Mouse (Mus musculus): ENCODE measurements around the gene Ifitm5. TPM values are rescaled to one million over a fixed set of nuclear protein-coding genes. Genes with fewer than 3 reads are reported as not detected.

Ifitm5 gene
- polyA plus RNA-seq, 1 experiment from 2014 or later: 0.82 TPM

DNA sequence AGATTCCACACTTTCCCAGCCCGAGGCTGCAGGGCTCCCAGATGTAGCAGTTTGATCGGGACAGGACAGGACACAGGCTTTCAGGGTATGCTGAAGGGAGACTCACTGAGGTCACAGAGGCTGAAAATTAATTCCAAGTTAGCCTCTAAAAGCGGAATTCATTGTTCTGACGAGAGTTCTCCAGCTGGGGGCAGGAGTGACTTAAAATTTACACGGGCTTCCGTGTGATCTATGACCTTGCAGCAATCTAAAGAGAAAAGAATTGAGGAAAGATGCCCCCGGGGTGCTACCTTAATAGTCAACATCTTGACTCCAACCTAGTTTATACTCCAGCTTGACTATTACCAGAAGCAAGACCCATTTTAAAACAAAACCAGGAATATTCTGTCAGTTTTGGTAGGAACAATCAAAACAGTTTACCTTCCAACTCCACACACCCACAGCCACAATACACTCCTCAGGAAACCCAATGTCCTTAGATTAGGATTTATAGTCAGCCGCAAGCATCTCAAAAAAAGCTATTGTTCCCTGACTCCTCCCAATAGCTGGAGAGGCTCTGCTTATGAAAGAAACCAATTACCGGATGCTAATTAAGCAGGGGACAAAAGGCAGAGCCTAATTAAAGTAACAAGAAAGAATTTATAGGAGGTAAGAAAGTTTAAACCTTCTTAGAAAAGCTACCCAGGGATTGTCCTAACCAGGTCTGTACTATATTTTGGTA, 9.2 kb upstream of the Ifitm5 start:
- no peaks in the 10 kb centered on the region for H3K27me3 ChIP-seq
- WGBS: 4% methylated on average over 9 of the region's 9 CpGs

GRCm38 (mm10) chr7:140956556-140956869, 6.4 kb upstream of the Ifitm5 start:
- ATAC-seq (ENCODE audit: low FRiP score, low read depth): no peak
- no peak overlapping the region for H3K4me3 ChIP-seq
- WGBS: 61% methylated on average over 6 of the region's 6 CpGs
- no peaks in the 10 kb centered on the region for H3K36me3 ChIP-seq
- H3K9me3 ChIP-seq: no peaks in the 10 kb centered on the region
- H3K27me3 ChIP-seq: no peaks in the 10 kb centered on the region
- H3K9ac ChIP-seq: no peak overlapping the region
- H3K27ac ChIP-seq (replicated peaks): no peak overlapping the region
- no peak overlapping the region for H3K4me2 ChIP-seq
- H3K4me1 ChIP-seq (replicated peaks): 0 out of 2 replicates have a peak, but pooled peaks cover 12% of the 10 kb centered on the region

More for the DNA sequence above, 9.2 kb upstream of the Ifitm5 start:
- no peak overlapping the region for H3K27ac ChIP-seq (replicated peaks)
- H3K4me2 ChIP-seq: no peak overlapping the region
- no peak overlapping the region for H3K4me3 ChIP-seq
- H3K36me3 ChIP-seq: no peaks in the 10 kb centered on the region
- no peak for ATAC-seq (ENCODE audit: low FRiP score, low read depth)
- no peak overlapping the region for H3K9ac ChIP-seq
- H3K9me3 ChIP-seq: no peaks in the 10 kb centered on the region
- 0 out of 2 replicates have a peak, but pooled peaks cover 9% of the 10 kb centered on the region for H3K4me1 ChIP-seq (replicated peaks)

DNA sequence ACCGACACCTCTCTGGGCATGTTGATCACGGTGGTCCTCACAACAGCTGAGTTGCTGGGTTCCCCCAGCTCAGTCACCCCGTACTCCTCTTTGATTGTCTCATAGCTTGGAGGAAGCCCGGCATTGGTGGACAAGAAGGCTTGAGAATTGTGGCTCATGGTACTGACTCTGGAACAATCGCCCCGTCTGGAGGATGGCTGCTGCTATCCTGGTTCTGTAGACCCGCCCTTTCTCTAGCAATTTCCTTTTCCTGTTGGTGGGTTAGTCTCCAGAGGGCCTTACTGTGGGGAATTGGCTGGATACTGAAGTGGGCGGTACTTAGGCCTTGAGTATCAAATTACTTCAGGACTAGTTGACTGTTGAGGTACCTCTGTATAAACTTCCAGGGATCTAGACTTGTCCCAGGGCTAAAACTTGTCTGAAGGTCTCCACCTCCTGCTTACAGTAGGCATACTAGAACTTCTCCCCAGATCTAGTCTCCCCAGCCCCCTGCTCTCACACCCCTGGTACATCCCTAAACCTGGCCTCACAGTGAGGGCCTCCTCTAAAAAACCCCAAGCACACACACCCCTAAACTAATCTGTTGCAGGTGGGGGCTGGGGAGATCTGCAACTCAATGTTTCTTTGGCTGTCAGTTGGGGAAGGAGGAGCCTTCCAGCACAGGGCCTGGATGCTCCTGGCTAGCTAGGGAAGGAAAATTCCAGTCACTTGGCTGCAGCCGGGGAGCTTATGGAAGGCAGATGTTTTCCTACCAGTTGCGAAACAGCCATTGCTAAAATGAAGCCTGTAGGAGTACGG, 5.9 kb upstream of the Ifitm5 start, which contains the start of the genes Gm45717 and Ifitm2:
Gene Gm45717 (minus strand): TSS at position 180 of the 798 bp plus-strand sequence.
Gene Ifitm2 (minus strand): TSS at position 230 of the 798 bp plus-strand sequence.
- Histone ChIP-seq H3K27me3 (no peaks in the 10 kb centered on the region), H3K4me1 (replicated peaks) (peaks cover 15% of the 10 kb centered on the region; the same call in 1 of the 2 replicates), H3K9ac (peak within 1 kb of the TSS; percentile 34), H3K9me3 (no peaks in the 10 kb centered on the region), H3K4me3 (peak within 1 kb of the TSS; percentile 29), H3K27ac (replicated peaks) (0 out of 2 replicates have a peak within 1 kb of the TSS, but pooled peaks have one; percentile 15), H3K36me3 (no peaks in the 10 kb centered on the region), H3K4me2 (peak within 1 kb of the TSS; percentile 62)
- 0 out of 2 replicates have a peak, but pooled peaks have one; percentile 57 for ATAC-seq (ENCODE audit: low FRiP score, low read depth)
- 25% methylated on average over 11 of the region's 11 CpGs for WGBS

DNA sequence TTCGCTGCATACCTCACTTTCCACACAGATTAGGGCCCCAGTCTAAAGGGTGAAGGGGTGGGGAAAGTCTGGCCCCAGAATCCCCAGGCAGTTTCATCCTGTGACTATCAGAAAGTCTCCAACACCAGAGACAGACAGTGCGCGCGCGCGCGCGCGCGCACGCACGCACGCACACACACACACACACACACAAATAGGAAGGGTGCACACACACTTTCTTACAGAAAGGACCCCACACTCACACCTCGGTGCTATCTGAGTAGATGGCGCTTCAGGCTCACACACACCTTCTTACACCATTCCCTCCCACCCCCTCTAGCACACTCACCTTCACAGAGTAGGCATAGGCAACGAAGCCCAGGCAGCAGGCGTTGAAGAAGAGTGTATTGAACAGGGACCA, 5.3 kb upstream of the Ifitm5 start:
- peak; percentile 49 for ATAC-seq (ENCODE audit: low FRiP score, low read depth)
- H3K4me1 ChIP-seq (replicated peaks): peaks cover 19% of the 10 kb centered on the region; the same call in 1 of the 2 replicates
- no peaks in the 10 kb centered on the region for H3K27me3 ChIP-seq
- no peaks in the 10 kb centered on the region for H3K9me3 ChIP-seq
- peak overlapping the region; percentile 62 for H3K4me2 ChIP-seq
- H3K36me3 ChIP-seq: no peaks in the 10 kb centered on the region
- peak overlapping the region; percentile 34 for H3K9ac ChIP-seq
- 0 out of 2 replicates have a peak overlapping the region, but pooled peaks have one; percentile 15 for H3K27ac ChIP-seq (replicated peaks)
- WGBS: 12% methylated on average over 17 of the region's 17 CpGs
- H3K4me3 ChIP-seq: peak overlapping the region; percentile 29

DNA sequence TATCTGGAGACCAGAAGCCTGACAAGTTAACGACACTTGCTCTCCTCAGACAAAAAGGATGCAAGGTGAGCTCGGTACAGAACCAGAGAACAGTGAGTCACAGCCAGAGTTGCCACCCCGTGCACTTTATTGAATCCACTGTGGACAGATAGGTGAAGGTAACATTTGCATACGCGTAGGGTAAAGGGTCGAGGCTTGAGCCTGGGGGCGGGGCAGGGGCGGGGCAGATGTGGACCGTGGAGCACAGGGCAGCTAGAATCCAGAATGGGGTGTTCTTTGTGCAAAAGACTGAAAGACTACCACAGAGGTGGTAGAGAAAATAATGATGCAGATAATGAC, 4.6 kb upstream of the Ifitm5 start:
- 22% methylated on average over 9 of the region's 9 CpGs for WGBS

DNA sequence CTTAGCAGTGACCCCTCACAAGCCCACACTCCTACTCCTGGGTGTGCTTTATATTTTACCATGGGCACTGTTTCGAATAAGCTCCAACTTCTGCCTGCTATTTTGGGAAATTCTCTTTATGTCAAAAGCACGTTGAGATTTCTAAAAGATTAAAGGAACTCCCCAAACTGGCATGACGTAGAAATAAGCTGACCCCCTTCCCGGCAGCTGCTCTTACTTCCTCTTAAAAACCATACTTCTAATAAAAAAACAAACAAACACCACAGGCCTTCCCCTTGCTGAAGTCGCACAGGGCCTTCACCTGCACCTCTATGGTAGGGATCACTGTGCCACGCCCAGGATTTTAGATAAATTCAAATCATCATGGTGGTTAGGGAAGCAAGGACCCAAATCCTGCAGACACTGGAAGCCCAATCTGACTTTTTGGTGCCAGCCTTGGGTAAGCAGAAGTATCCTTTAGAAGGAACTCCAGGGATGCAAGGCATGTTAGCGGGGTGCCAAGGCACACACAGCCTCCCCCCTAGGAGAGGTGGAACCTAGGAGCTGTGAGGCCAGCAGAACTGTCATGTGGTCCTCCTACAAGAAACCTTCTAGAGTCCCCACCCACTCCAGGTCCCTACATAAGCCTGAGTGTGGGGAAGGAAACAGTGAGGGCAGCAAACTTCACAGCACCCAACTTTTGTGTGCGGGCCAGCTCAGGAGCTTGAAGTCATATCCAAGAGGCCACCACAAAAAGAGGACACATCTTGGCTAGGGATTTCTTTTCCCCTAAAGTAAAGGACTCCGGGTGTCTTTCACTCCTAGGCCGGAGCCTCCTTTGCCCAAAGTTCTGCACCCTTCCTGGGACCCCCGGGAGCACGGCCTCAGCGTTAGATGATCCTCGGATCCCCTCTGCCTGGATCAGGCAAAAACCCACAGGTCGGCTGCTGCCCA, 4.0 kb upstream of the Ifitm5 start:
- H3K36me3 ChIP-seq: no peaks in the 10 kb centered on the region
- ATAC-seq (ENCODE audit: low FRiP score, low read depth): no peak

More for the DNA sequence above, 4.6 kb upstream of the Ifitm5 start:
- no peak for ATAC-seq (ENCODE audit: low FRiP score, low read depth)
- peak overlapping the region; percentile 62 for H3K4me2 ChIP-seq
- no peaks in the 10 kb centered on the region for H3K27me3 ChIP-seq
- H3K4me1 ChIP-seq (replicated peaks): peaks cover 19% of the 10 kb centered on the region; the same call in 1 of the 2 replicates
- peak overlapping the region; percentile 29 for H3K4me3 ChIP-seq
- no peak overlapping the region for H3K9ac ChIP-seq
- H3K27ac ChIP-seq (replicated peaks): no peak overlapping the region
- H3K36me3 ChIP-seq: no peaks in the 10 kb centered on the region
- no peaks in the 10 kb centered on the region for H3K9me3 ChIP-seq

GRCm38 (mm10) chr7:140953133-140953532, 3.0 kb upstream of the Ifitm5 start:
- Histone ChIP-seq H3K4me2 (no peak overlapping the region), H3K4me1 (replicated peaks) (peaks cover 19% of the 10 kb centered on the region; the same call in 1 of the 2 replicates), H3K27me3 (no peaks in the 10 kb centered on the region), H3K9ac (no peak overlapping the region), H3K36me3 (no peaks in the 10 kb centered on the region), H3K9me3 (no peaks in the 10 kb centered on the region), H3K4me3 (no peak overlapping the region), H3K27ac (replicated peaks) (no peak overlapping the region)
- 90% methylated on average over 11 of the region's 11 CpGs for WGBS
- ATAC-seq (ENCODE audit: low FRiP score, low read depth): no peak

More for the DNA sequence above, 4.0 kb upstream of the Ifitm5 start:
- 71% methylated on average over 15 of the region's 15 CpGs for WGBS
- no peak overlapping the region for H3K27ac ChIP-seq (replicated peaks)
- peak overlapping the region; percentile 62 for H3K4me2 ChIP-seq
- peak overlapping the region; percentile 29; the same call in 1 of the 2 replicates for H3K4me3 ChIP-seq
- H3K27me3 ChIP-seq: no peaks in the 10 kb centered on the region
- H3K9me3 ChIP-seq: no peaks in the 10 kb centered on the region
- H3K4me1 ChIP-seq (replicated peaks): peaks cover 19% of the 10 kb centered on the region; the same call in 1 of the 2 replicates
- no peak overlapping the region for H3K9ac ChIP-seq

GRCm38 (mm10) chr7:140952441-140952840, 2.4 kb upstream of the Ifitm5 start:
- H3K4me1 ChIP-seq (replicated peaks): peaks cover 19% of the 10 kb centered on the region; the same call in 1 of the 2 replicates
- no peaks in the 10 kb centered on the region for H3K36me3 ChIP-seq
- no peaks in the 10 kb centered on the region for H3K9me3 ChIP-seq
- ATAC-seq (ENCODE audit: low FRiP score, low read depth): no peak
- WGBS: 89% methylated on average over 7 of the region's 7 CpGs
- no peak overlapping the region for H3K4me2 ChIP-seq
- no peak overlapping the region for H3K9ac ChIP-seq
- no peaks in the 10 kb centered on the region for H3K27me3 ChIP-seq
- no peak overlapping the region for H3K4me3 ChIP-seq
- H3K27ac ChIP-seq (replicated peaks): no peak overlapping the region

- 87% methylated on average over 6 of the region's 6 CpGs for WGBS
- no peak for ATAC-seq (ENCODE audit: low FRiP score, low read depth)
- H3K27me3 ChIP-seq: no peaks in the 10 kb centered on the region
Observed at GRCm38 (mm10) chr7:140951765-140952164, 1.7 kb upstream of the Ifitm5 start.

GRCm38 (mm10) chr7:140951051-140951450, 960 bp upstream of the Ifitm5 start:
- Histone ChIP-seq H3K27ac (replicated peaks) (no peak overlapping the region), H3K9ac (no peak overlapping the region), H3K36me3 (no peaks in the 10 kb centered on the region), H3K4me1 (replicated peaks) (peaks cover 19% of the 10 kb centered on the region; the same call in 1 of the 2 replicates), H3K4me3 (no peak overlapping the region), H3K4me2 (no peak overlapping the region), H3K27me3 (no peaks in the 10 kb centered on the region), H3K9me3 (no peaks in the 10 kb centered on the region)
- no peak for ATAC-seq (ENCODE audit: low FRiP score, low read depth)
- WGBS: 53% methylated on average over 8 of the region's 8 CpGs

More at GRCm38 (mm10) chr7:140951765-140952164, 1.7 kb upstream of the Ifitm5 start:
- H3K4me1 ChIP-seq (replicated peaks): peaks cover 19% of the 10 kb centered on the region; the same call in 1 of the 2 replicates
- H3K9ac ChIP-seq: no peak overlapping the region
- no peaks in the 10 kb centered on the region for H3K9me3 ChIP-seq
- H3K27ac ChIP-seq (replicated peaks): no peak overlapping the region
- no peaks in the 10 kb centered on the region for H3K36me3 ChIP-seq
- H3K4me3 ChIP-seq: no peak overlapping the region
- no peak overlapping the region for H3K4me2 ChIP-seq

GRCm38 (mm10) chr7:140949255-140949654, 836 bp downstream of the Ifitm5 start:
- H3K27ac ChIP-seq (replicated peaks): no peak overlapping the region
- no peaks in the 10 kb centered on the region for H3K36me3 ChIP-seq
- no peaks in the 10 kb centered on the region for H3K9me3 ChIP-seq
- H3K4me2 ChIP-seq: no peak overlapping the region
- peaks cover 9% of the 10 kb centered on the region; the same call in 1 of the 2 replicates for H3K4me1 ChIP-seq (replicated peaks)
- ATAC-seq (ENCODE audit: low FRiP score, low read depth): no peak
- H3K4me3 ChIP-seq: no peak overlapping the region
- H3K9ac ChIP-seq: no peak overlapping the region
- H3K27me3 ChIP-seq: no peaks in the 10 kb centered on the region
- WGBS: 93% methylated on average over 6 of the region's 6 CpGs
